Mouse (Mus musculus): ENCODE data around the gene Npas1. TPM values are rescaled to one million over a fixed set of nuclear protein-coding genes. Genes with fewer than 3 reads are reported as not detected.
A peak's percentile ranks its signal among the peaks of the same experiment; 100 is the strongest.

The Npas1 gene
- polyA plus RNA-seq, 1 experiment, result 0.05 TPM

DNA sequence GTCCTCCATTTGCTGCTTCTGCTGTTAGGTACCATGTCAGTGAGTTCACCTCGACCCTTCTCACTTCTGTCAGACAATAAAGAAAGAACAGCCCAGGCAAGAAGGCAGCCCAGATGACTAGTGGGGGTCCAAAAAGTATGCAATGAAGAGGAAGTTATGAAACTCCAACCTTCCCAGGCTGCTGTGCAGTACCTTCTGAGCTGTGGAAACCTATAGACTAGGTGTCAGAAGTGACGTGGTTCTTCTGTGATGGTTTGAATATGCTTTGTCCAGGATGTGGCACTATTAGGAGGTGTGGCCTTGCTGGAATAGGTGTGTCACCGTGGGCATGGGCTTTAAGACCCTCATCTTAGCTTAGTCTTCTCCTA, 27.7 kb upstream of the Npas1 start:
- WGBS, result 89% methylated on average over 3 of the region's 3 CpGs
- H3K27me3 ChIP-seq (ENCODE audit: control insufficient read depth, insufficient read depth, low read length), result no peaks in the 10 kb centered on the region
- no peak overlapping the region for H3K27ac ChIP-seq (ENCODE audit: insufficient read depth, low read depth, low read length)
- H3K36me3 ChIP-seq (ENCODE audit: control insufficient read depth, insufficient read depth, low read length), result peaks cover 5% of the 10 kb centered on the region; the same call in 1 of the 2 replicates
- no peak overlapping the region for H3K4me3 ChIP-seq (ENCODE audit: low read depth, low read length)
- TF ChIP-seq POLR2A (IDR thresholded peaks at IDR 0.05; ENCODE audit: low read depth, low read length) (no peak), CTCF (IDR thresholded peaks at IDR 0.05; ENCODE audit: extremely low read depth, insufficient read length, insufficient replicate concordance, low read depth, low read length) (no peak)
- no peaks in the 10 kb centered on the region for H3K4me1 ChIP-seq (ENCODE audit: control insufficient read depth, insufficient read depth, insufficient read length, low read length)

DNA sequence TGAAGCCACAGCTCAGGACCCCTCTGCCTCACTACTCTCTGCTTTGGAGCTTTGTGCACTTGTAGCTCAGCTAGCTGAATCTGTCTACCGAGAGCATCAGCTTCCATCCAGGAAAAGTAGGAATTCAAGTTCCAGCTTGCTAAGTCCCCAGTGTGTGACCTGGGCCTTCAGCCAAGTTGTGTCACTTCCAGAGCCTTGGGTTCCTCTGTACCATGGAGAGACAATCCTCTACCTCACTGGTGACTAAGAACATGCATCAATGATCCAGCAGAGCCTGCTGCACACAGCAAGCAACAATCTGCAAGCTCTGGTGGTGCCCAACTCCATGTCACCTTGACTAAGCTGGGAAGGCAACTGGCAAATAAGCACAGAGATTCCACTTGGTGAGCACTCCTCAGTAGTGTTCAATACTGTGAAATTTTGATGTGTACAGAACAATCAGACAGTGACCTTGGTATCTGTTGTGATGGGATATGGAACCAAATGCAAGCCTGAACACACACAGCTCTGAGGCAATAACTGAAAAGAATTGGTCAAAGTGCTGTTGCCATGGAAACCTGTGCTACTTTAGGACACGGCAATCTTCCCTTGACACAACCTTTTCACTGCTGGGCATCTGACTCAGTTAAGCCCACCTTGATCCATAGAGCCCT, 27.2 kb upstream of the Npas1 start:
- WGBS, result 61% methylated on average over 2 of the region's 2 CpGs
- H3K27me3 ChIP-seq (ENCODE audit: control insufficient read depth, insufficient read depth, low read length), result no peaks in the 10 kb centered on the region
- no peak overlapping the region for H3K27ac ChIP-seq (ENCODE audit: insufficient read depth, low read depth, low read length)
- H3K4me1 ChIP-seq (ENCODE audit: control insufficient read depth, insufficient read depth, insufficient read length, low read length), result no peaks in the 10 kb centered on the region
- TF ChIP-seq CTCF (IDR thresholded peaks at IDR 0.05; ENCODE audit: extremely low read depth, insufficient read length, insufficient replicate concordance, low read depth, low read length), result no peak
- no peak for TF ChIP-seq POLR2A (IDR thresholded peaks at IDR 0.05; ENCODE audit: low read depth, low read length)
- peaks cover 5% of the 10 kb centered on the region; the same call in 1 of the 2 replicates for H3K36me3 ChIP-seq (ENCODE audit: control insufficient read depth, insufficient read depth, low read length)
- H3K4me3 ChIP-seq (ENCODE audit: low read depth, low read length), result no peak overlapping the region

DNA sequence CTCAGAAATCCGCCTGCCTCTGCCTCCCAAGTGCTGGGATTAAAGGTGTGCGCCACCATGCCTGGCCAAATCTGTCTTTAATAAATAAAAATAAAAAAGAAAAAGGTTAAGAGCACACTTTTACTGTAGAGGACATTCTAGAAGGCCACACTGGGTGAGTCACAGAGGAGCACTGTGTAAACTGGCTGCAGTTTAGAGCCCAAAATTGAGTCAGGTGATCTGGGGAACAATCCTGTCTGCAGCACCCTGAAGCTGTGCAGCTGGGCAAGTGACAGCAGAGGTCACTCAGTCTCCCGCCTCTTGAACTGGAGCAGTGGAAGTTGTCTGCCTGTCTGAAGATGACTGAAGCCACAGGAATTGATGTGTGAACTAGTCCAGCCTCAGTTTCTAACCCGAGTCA, 24.0 kb upstream of the Npas1 start:
- Histone ChIP-seq H3K36me3 (ENCODE audit: control insufficient read depth, insufficient read depth, low read length) (peaks cover 11% of the 10 kb centered on the region), H3K4me3 (ENCODE audit: low read depth, low read length) (no peak overlapping the region), H3K27ac (ENCODE audit: insufficient read depth, low read depth, low read length) (no peak overlapping the region), H3K27me3 (ENCODE audit: control insufficient read depth, insufficient read depth, low read length) (no peaks in the 10 kb centered on the region), H3K4me1 (ENCODE audit: control insufficient read depth, insufficient read depth, insufficient read length, low read length) (no peaks in the 10 kb centered on the region)
- WGBS, result 87% methylated on average over 4 of the region's 4 CpGs
- no peak for TF ChIP-seq CTCF (IDR thresholded peaks at IDR 0.05; ENCODE audit: extremely low read depth, insufficient read length, insufficient replicate concordance, low read depth, low read length)
- no peak for TF ChIP-seq POLR2A (IDR thresholded peaks at IDR 0.05; ENCODE audit: low read depth, low read length)

DNA sequence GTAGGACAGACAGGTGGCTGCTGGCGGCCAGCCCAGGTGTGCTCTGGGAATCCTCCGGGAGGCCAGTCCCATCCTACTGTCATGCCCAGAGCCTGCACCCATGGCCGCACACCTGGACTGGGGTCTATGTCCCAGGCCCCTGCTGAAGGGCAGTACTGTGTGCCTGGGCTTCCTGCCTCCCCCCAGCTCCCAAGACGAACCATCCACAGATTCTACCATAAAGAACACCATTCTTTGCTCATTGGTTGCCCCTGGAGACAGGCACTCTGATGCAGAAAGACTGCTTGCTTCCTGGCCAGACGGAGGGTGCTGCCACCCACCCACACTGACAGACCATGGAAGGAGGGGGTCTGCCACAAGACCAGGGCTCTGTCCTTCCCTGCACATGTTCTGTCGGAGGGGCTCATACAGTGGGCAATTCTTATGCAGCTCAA, 22.2 kb upstream of the Npas1 start:
- 87% methylated on average over 6 of the region's 6 CpGs for WGBS
- TF ChIP-seq CTCF (IDR thresholded peaks at IDR 0.05; ENCODE audit: extremely low read depth, insufficient read length, insufficient replicate concordance, low read depth, low read length) (no peak), POLR2A (IDR thresholded peaks at IDR 0.05; ENCODE audit: low read depth, low read length) (no peak)
- no peaks in the 10 kb centered on the region for H3K4me1 ChIP-seq (ENCODE audit: control insufficient read depth, insufficient read depth, insufficient read length, low read length)
- H3K27me3 ChIP-seq (ENCODE audit: control insufficient read depth, insufficient read depth, low read length), result no peaks in the 10 kb centered on the region
- peaks cover 8% of the 10 kb centered on the region for H3K36me3 ChIP-seq (ENCODE audit: control insufficient read depth, insufficient read depth, low read length)
- no peak overlapping the region for H3K4me3 ChIP-seq (ENCODE audit: low read depth, low read length)
- no peak overlapping the region for H3K27ac ChIP-seq (ENCODE audit: insufficient read depth, low read depth, low read length)

DNA sequence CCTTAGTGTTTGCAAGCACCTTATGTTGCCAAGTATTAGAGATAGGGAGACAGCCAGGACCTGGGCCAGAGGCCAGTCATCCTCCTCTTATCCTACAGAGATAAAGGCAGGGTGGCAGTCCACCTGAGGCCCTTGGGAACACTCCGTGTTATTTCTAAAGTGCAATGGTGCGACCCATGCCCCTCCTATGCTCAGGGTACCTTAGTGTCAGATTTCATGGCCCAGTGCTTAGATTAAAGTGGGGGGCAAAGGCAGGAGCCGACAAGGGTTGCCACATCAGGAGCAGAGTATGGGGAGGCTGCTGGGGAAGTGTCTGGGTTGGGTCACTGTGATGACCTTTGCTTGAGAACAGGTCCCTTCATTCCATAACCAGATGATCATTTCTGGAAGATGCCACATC, 18.7 kb upstream of the Npas1 start:
- WGBS, result 66% methylated on average over 3 of the region's 3 CpGs

DNA sequence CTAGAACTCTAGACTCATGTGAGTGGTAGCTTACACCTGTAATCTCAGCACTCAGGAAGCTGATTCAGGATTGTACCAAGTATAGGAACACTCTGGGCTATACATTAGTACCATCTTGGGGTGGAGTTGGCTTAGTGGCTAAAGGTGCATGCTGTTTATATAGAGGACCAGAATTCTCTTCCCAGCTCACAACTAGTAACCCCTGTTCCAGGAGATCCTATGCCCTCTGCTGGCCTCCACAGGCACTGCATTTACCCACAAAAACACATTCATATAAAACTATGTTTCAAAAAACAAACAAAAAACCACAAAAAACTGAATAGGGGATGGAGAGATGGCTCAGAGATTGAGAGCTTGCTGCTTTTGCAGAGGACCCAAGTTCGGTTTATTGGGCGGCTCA, 15.8 kb upstream of the Npas1 start:
- Histone ChIP-seq H3K4me3 (ENCODE audit: low read depth, low read length) (no peak overlapping the region), H3K27ac (ENCODE audit: insufficient read depth, low read depth, low read length) (no peak overlapping the region), H3K27me3 (ENCODE audit: control insufficient read depth, insufficient read depth, low read length) (no peaks in the 10 kb centered on the region), H3K36me3 (ENCODE audit: control insufficient read depth, insufficient read depth, low read length) (peaks cover 6% of the 10 kb centered on the region), H3K4me1 (ENCODE audit: control insufficient read depth, insufficient read depth, insufficient read length, low read length) (no peaks in the 10 kb centered on the region)
- 53% methylated on average over 2 of the region's 2 CpGs for WGBS
- TF ChIP-seq CTCF (IDR thresholded peaks at IDR 0.05; ENCODE audit: extremely low read depth, insufficient read length, insufficient replicate concordance, low read depth, low read length), result peak; percentile 57; the same call in 1 of the 2 replicates
- TF ChIP-seq POLR2A (IDR thresholded peaks at IDR 0.05; ENCODE audit: low read depth, low read length), result no peak

More for the DNA sequence above, 18.7 kb upstream of the Npas1 start:
- no peaks in the 10 kb centered on the region for H3K4me1 ChIP-seq (ENCODE audit: control insufficient read depth, insufficient read depth, insufficient read length, low read length)
- peaks cover 6% of the 10 kb centered on the region for H3K36me3 ChIP-seq (ENCODE audit: control insufficient read depth, insufficient read depth, low read length)
- TF ChIP-seq CTCF (IDR thresholded peaks at IDR 0.05; ENCODE audit: extremely low read depth, insufficient read length, insufficient replicate concordance, low read depth, low read length), result no peak
- TF ChIP-seq POLR2A (IDR thresholded peaks at IDR 0.05; ENCODE audit: low read depth, low read length), result no peak
- no peak overlapping the region for H3K4me3 ChIP-seq (ENCODE audit: low read depth, low read length)
- H3K27me3 ChIP-seq (ENCODE audit: control insufficient read depth, insufficient read depth, low read length), result no peaks in the 10 kb centered on the region
- H3K27ac ChIP-seq (ENCODE audit: insufficient read depth, low read depth, low read length), result no peak overlapping the region

DNA sequence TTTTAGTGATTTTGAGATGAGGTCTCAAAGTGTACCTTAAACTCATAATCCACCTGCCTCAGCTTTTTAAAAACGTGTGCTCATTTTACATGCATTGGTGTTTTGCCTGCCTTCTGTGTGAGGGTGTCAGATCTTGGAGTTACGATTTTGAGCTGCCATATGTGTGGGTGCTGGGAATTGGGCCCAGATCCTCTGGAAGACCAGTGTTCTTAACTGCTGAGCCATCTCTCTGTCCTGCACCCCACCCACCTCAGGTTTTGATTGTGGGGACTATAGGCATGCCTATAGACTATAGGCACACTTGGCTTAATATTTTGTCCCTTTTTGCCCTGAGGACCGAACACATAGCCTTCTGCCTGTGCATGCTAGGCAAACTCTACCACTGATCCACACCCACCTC, 14.7 kb upstream of the Npas1 start:
- Histone ChIP-seq H3K4me3 (ENCODE audit: low read depth, low read length) (no peak overlapping the region), H3K27me3 (ENCODE audit: control insufficient read depth, insufficient read depth, low read length) (no peaks in the 10 kb centered on the region), H3K27ac (ENCODE audit: insufficient read depth, low read depth, low read length) (no peak overlapping the region), H3K4me1 (ENCODE audit: control insufficient read depth, insufficient read depth, insufficient read length, low read length) (no peaks in the 10 kb centered on the region), H3K36me3 (ENCODE audit: control insufficient read depth, insufficient read depth, low read length) (peaks cover under 1% of the 10 kb centered on the region; the same call in 1 of the 2 replicates)
- TF ChIP-seq CTCF (IDR thresholded peaks at IDR 0.05; ENCODE audit: extremely low read depth, insufficient read length, insufficient replicate concordance, low read depth, low read length) (no peak), POLR2A (IDR thresholded peaks at IDR 0.05; ENCODE audit: low read depth, low read length) (no peak)
- WGBS, result 58% methylated on average over 3 of the region's 3 CpGs
